Mouse (Mus musculus): ENCODE results near the gene Asb10. TPM values are rescaled to one million over a fixed set of nuclear protein-coding genes. Genes with fewer than 3 reads are reported as not detected.
"Not testable (repeated sequence)": the region's sequence is repeated elsewhere in the genome, so short reads cannot be mapped to it uniquely, and the experiment has no call there.

The Asb10 gene
- polyA plus RNA-seq, 1 experiment = 0.42 TPM

GRCm38 (mm10) chr5:24575948-24576347 lies 35.2 kb upstream of the Asb10 start:
- H3K27ac ChIP-seq (ENCODE audit: insufficient read depth, low read length) = no peak overlapping the region
- no peak for TF ChIP-seq CTCF (IDR thresholded peaks at IDR 0.05; ENCODE audit: extremely low read depth, insufficient read depth, low read length)
- TF ChIP-seq POLR2A (IDR thresholded peaks at IDR 0.05; ENCODE audit: extremely low read depth, insufficient read depth, low read length) = no peak
- no peak overlapping the region; the same call in 1 of the 2 replicates for H3K4me3 ChIP-seq (ENCODE audit: insufficient read depth, low read length)
- H3K4me1 ChIP-seq (ENCODE audit: control insufficient read depth, insufficient read depth, low read length) = no peaks in the 10 kb centered on the region

- no peak within 1 kb of the TSS for H3K4me3 ChIP-seq (ENCODE audit: insufficient read depth, low read length)
- no peaks in the 10 kb centered on the region for H3K4me1 ChIP-seq (ENCODE audit: control insufficient read depth, insufficient read depth, low read length)
- TF ChIP-seq POLR2A (IDR thresholded peaks at IDR 0.05; ENCODE audit: extremely low read depth, insufficient read depth, low read length) = no peak
- TF ChIP-seq CTCF (IDR thresholded peaks at IDR 0.05; ENCODE audit: extremely low read depth, insufficient read depth, low read length) = no peak
- no peak within 1 kb of the TSS for H3K27ac ChIP-seq (ENCODE audit: insufficient read depth, low read length)
These were observed 15.9 kb upstream of the Asb10 start, which contains the start of gene 4931409K22Rik for GRCm38 (mm10) chr5:24556709-24557108. Gene 4931409K22Rik, minus strand, starts transcription at chr5:24556809.

- H3K27ac ChIP-seq (ENCODE audit: insufficient read depth, low read length); H3K4me3 ChIP-seq (ENCODE audit: insufficient read depth, low read length); H3K4me1 ChIP-seq (ENCODE audit: control insufficient read depth, insufficient read depth, low read length): not testable (repeated sequence)
These were observed 14.6 kb upstream of the Asb10 start for GRCm38 (mm10) chr5:24555335-24555734.

- peaks cover 4% of the 10 kb centered on the region for H3K4me1 ChIP-seq (ENCODE audit: control insufficient read depth, insufficient read depth, low read length)
- H3K27ac ChIP-seq (ENCODE audit: insufficient read depth, low read length) = no peak overlapping the region
- H3K4me3 ChIP-seq (ENCODE audit: insufficient read depth, low read length) = no peak overlapping the region
- TF ChIP-seq POLR2A (IDR thresholded peaks at IDR 0.05; ENCODE audit: extremely low read depth, insufficient read depth, low read length) (no peak), CTCF (IDR thresholded peaks at IDR 0.05; ENCODE audit: extremely low read depth, insufficient read depth, low read length) (no peak)
These were observed 13.0 kb upstream of the Asb10 start for GRCm38 (mm10) chr5:24553621-24554244.

- Histone ChIP-seq H3K27ac (ENCODE audit: insufficient read depth, low read length) (no peak overlapping the region), H3K4me1 (ENCODE audit: control insufficient read depth, insufficient read depth, low read length) (peaks cover 4% of the 10 kb centered on the region), H3K4me3 (ENCODE audit: insufficient read depth, low read length) (no peak overlapping the region)
- no peak for TF ChIP-seq CTCF (IDR thresholded peaks at IDR 0.05; ENCODE audit: extremely low read depth, insufficient read depth, low read length)
- no peak for TF ChIP-seq POLR2A (IDR thresholded peaks at IDR 0.05; ENCODE audit: extremely low read depth, insufficient read depth, low read length)
These were observed 10.5 kb upstream of the Asb10 start for GRCm38 (mm10) chr5:24551317-24551688.

DNA sequence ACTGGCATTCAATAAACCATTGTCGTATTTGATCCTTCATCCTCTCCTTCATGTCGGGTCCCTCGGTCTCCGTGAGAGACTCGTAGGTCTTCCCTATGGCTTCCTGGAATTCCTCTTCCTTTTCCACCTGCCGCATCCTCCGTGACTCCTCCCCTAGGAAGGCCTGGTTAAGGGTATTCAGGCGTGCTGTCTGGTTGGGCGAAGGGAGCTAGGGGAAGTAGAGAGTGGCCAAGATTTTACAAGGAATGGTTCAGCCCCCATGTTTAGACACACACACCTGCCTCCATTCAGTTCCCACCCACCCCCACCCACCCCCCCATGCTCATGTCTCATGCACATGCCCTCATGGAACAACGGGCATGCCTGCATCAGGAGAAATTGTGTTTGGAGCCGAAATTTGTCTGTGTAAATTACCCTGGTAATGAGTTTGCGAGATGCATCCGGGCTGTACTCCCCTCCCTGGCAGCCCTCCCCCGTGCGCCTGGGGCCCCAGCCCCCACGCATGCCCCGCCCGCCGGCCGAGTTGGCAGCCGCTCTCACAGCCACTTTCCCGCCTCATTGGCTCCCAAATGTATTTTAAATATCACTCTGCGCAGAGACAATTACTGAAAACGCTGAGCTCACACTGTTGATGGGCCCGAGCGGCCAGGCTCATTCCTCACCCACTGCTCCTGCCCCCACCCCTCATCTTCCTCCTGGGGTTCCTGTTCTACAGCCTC lies 10.0 kb upstream of the Asb10 start:
- H3K4me3 ChIP-seq (ENCODE audit: insufficient read depth, low read length) = no peak overlapping the region
- TF ChIP-seq CTCF (IDR thresholded peaks at IDR 0.05; ENCODE audit: extremely low read depth, insufficient read depth, low read length) = no peak
- TF ChIP-seq POLR2A (IDR thresholded peaks at IDR 0.05; ENCODE audit: extremely low read depth, insufficient read depth, low read length) = no peak
- H3K4me1 ChIP-seq (ENCODE audit: control insufficient read depth, insufficient read depth, low read length) = peaks cover 4% of the 10 kb centered on the region
- H3K27ac ChIP-seq (ENCODE audit: insufficient read depth, low read length) = no peak overlapping the region

DNA sequence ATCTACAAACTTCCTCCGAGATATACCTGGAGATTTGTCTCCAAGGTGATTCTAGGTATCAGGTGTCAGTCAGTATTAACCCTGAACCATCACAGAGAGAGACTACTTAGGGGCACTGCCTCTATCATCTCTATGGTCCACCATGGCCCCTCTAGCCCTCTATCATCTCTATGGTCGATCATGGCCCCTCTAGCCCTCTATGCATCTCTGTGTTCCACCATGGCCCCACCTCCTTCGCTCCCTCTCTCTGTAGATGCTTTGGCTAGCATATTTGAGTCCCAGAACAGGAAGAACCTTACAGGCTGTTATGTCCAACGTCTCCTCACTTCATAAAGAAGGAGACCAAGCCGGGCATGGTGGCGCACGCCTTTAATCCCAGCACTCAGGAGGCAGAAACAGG lies 1.9 kb upstream of the Asb10 start:
- H3K27ac ChIP-seq (ENCODE audit: insufficient read depth, low read length) = no peak overlapping the region
- peaks cover 2% of the 10 kb centered on the region; the same call in 1 of the 2 replicates for H3K4me1 ChIP-seq (ENCODE audit: control insufficient read depth, insufficient read depth, low read length)
- TF ChIP-seq POLR2A (IDR thresholded peaks at IDR 0.05; ENCODE audit: extremely low read depth, insufficient read depth, low read length) (no peak), CTCF (IDR thresholded peaks at IDR 0.05; ENCODE audit: extremely low read depth, insufficient read depth, low read length) (no peak)
- no peak overlapping the region for H3K4me3 ChIP-seq (ENCODE audit: insufficient read depth, low read length)

- TF ChIP-seq CTCF (IDR thresholded peaks at IDR 0.05; ENCODE audit: extremely low read depth, insufficient read depth, low read length) (no peak), POLR2A (IDR thresholded peaks at IDR 0.05; ENCODE audit: extremely low read depth, insufficient read depth, low read length) (no peak)
- H3K4me1 ChIP-seq (ENCODE audit: control insufficient read depth, insufficient read depth, low read length) = peaks cover 2% of the 10 kb centered on the region; the same call in 1 of the 2 replicates
These were observed 379 bp upstream of the Asb10 start for GRCm38 (mm10) chr5:24541144-24541569.

DNA sequence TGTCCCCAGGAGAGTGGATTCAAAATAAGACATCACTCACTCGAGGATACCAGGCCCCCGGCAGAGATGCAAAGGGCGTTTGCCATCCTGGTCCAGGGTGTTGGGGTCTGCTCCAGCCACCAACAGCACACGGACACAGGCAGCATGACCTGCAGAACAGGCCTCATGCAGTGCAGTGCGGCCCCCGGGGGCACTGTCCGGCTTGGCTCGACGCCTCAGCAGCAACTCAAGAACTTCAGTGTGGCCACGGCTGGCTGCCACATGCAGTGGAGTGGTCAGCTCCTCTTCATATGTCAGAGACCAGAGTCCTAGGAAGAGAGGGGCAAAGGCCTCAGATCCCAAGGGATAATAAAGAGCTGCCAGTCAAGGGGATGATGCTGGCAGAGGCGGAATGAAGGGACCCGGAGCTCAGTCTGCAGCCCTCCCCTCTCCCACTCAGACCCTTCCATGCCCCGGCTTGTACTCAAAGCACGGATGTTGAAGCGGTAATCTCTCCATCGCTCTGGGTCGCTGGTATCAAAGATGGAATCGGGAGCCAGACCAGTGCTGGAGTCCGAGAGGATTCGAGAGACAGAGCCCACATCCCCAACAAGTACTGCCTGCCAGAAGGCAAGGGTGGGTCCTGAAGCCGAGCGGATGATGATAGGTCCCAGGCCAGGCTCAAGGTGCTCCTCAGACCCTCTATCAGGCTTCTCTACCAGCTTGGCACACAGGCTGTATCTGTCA lies 1.0 kb downstream of the Asb10 start:
- Histone ChIP-seq H3K27ac (ENCODE audit: insufficient read depth, low read length) (no peak overlapping the region), H3K4me3 (ENCODE audit: insufficient read depth, low read length) (no peak overlapping the region), H3K4me1 (ENCODE audit: control insufficient read depth, insufficient read depth, low read length) (peaks cover 2% of the 10 kb centered on the region; the same call in 1 of the 2 replicates)
- TF ChIP-seq CTCF (IDR thresholded peaks at IDR 0.05; ENCODE audit: extremely low read depth, insufficient read depth, low read length) = no peak
- no peak for TF ChIP-seq POLR2A (IDR thresholded peaks at IDR 0.05; ENCODE audit: extremely low read depth, insufficient read depth, low read length)

More at GRCm38 (mm10) chr5:24541144-24541569, 379 bp upstream of the Asb10 start:
- H3K4me3 ChIP-seq (ENCODE audit: insufficient read depth, low read length) = no peak overlapping the region
- no peak overlapping the region for H3K27ac ChIP-seq (ENCODE audit: insufficient read depth, low read length)
